Comparison of ENCODE assay signal across 14 mouse cellular contexts in genomic region chr5:67400608-67401480, GRCm38 (mm10). TPM values are rescaled to one million over a fixed set of nuclear protein-coding genes. Genes with fewer than 3 reads are reported as not detected.
DNase-seq lines count a peak whose midpoint lies in the region; ATAC-seq lines count a peak whose summit lies in the region.
"Had no signal": no experiment of that assay in that cellular context is flagged by ENCODE, and none has a peak within 500 bp of the region (broad histone marks: within the 10 kb centered on the region; RNA-seq: fewer than 3 reads in every experiment).

No protein-coding gene starts in this region.

- DNase-seq in embryo, embryonic 11 days = peak; percentile 37
- DNase-seq in embryo, embryonic 10 days (ENCODE audit: low spot score) = no peak
- no peak for DNase-seq in neural tube, embryonic 10.5 days (ENCODE audit: extremely low spot score, low spot score)
- peak; percentile 41 for DNase-seq in limb, embryonic 10.5 days (ENCODE audit: low spot score)
- DNase-seq in c-Kit-positive CD71-positive TER-119-positive erythroid progenitor cells, embryonic 14.5 days (ENCODE audit: low spot score) = no peak
- no peak for DNase-seq in lung, postnatal 36 days
- DNase-seq: adrenal gland, adult 2 months; cerebellum, postnatal 10 days; liver, embryonic 13.5 days; thymus, postnatal 4 days had no signal

- no peak overlapping the region for H3K9ac ChIP-seq in neural tube, embryonic 12.5 days
- H3K9ac ChIP-seq: embryonic facial prominence, embryonic 13.5 days; liver, embryonic 13.5 days had no signal

- H3K4me3 ChIP-seq in neural tube, embryonic 12.5 days = no peak overlapping the region
- peak overlapping the region; percentile 28 for H3K4me3 ChIP-seq in limb, embryonic 10.5 days
- H3K4me3 ChIP-seq: embryonic facial prominence, embryonic 13.5 days; liver, embryonic 13.5 days had no signal

- H3K9me3 ChIP-seq in neural tube, embryonic 12.5 days = no peaks in the 10 kb centered on the region
- no peaks in the 10 kb centered on the region for H3K9me3 ChIP-seq in limb, embryonic 10.5 days (replicated peaks)
- H3K9me3 ChIP-seq: embryonic facial prominence, embryonic 13.5 days; liver, embryonic 13.5 days had no signal

- H3K4me2 ChIP-seq in neural tube, embryonic 12.5 days (replicated peaks) = no peak overlapping the region; the same call in 1 of the 2 replicates
- H3K4me2 ChIP-seq: embryonic facial prominence, embryonic 13.5 days; liver, embryonic 13.5 days had no signal

- H3K36me3 ChIP-seq in neural tube, embryonic 12.5 days = peaks cover 25% of the 10 kb centered on the region
- H3K36me3 ChIP-seq in limb, embryonic 10.5 days = peaks cover 56% of the 10 kb centered on the region
- H3K36me3 ChIP-seq: embryonic facial prominence, embryonic 13.5 days; liver, embryonic 13.5 days had no signal

- WGBS in neural tube, embryonic 12.5 days = 23% methylated on average over 12 of the region's 12 CpGs
- 27% methylated on average over 12 of the region's 12 CpGs for WGBS in limb, embryonic 10.5 days

- H3K27ac ChIP-seq in neural tube, embryonic 12.5 days = no peak overlapping the region
- H3K27ac ChIP-seq in limb, embryonic 10.5 days = peak overlapping the region; percentile 81
- H3K27ac ChIP-seq: embryonic facial prominence, embryonic 13.5 days; liver, embryonic 13.5 days had no signal

- peak; percentile 57; the same call in 1 of the 2 replicates for ATAC-seq in neural tube, embryonic 12.5 days (ENCODE audit: low FRiP score, low read depth)
- ATAC-seq in monocyte, adult 5-6 weeks (replicated peaks; ENCODE audit: insufficient number of reproducible peaks, low FRiP score, low TSS enrichment, poor library complexity, severe bottlenecking) = no peak
- ATAC-seq: lung, postnatal 0 days had no signal

- H3K4me1 ChIP-seq in neural tube, embryonic 12.5 days = peaks cover 18% of the 10 kb centered on the region
- peaks cover 70% of the 10 kb centered on the region for H3K4me1 ChIP-seq in limb, embryonic 10.5 days

- no peaks in the 10 kb centered on the region for H3K27me3 ChIP-seq in neural tube, embryonic 12.5 days (replicated peaks)
- H3K27me3 ChIP-seq in limb, embryonic 10.5 days (ENCODE audit: low read depth, poor library complexity, severe bottlenecking) = peaks cover 11% of the 10 kb centered on the region; the same call in 1 of the 2 replicates
- H3K27me3 ChIP-seq: embryonic facial prominence, embryonic 13.5 days; liver, embryonic 13.5 days had no signal

RNA-seq across cellular contexts. Expression of gene Bend4, which starts 27.3 kb away (rescaled TPM):
- 10.6 and 10.9 TPM in 2 replicates for polyA plus RNA-seq in neural tube, embryonic 12.5 days (2016; fragmentation: Nextera tagmentation; extraction: Ambion mirVana)
- 15.3 and 18.2 TPM in 2 replicates for polyA plus RNA-seq in limb, embryonic 10.5 days (2016; fragmentation: Nextera tagmentation; extraction: Ambion mirVana)
- 1.2 to 1.9 TPM (median 1.3 TPM) in 3 replicates for total RNA-seq in monocyte, adult 5-6 weeks (2017)

Comparison
In these comparisons a context has a peak if more than half of its experiments do, and no peak if none do; other contexts are left out.
1. DNase-seq: peak in embryo, embryonic 11 days (single experiment) and limb, embryonic 10.5 days (single experiment); none in embryo, embryonic 10 days (single experiment), neural tube, embryonic 10.5 days (single experiment), c-Kit-positive CD71-positive TER-119-positive erythroid progenitor cells, embryonic 14.5 days (single experiment) and lung, postnatal 36 days (single experiment).